Mouse (Mus musculus) ES-E14 (cell line): ENCODE measurements around the gene Tbc1d2b.

ENCODE experiments used
- CHD2 ChIP-seq: IDR thresholded peaks from 2 replicates; pipeline ENCODE4 v1.6.1; 2014; ENCODE audit warnings: mild to moderate bottlenecking, low read depth, low read length, inconsistent platforms
- HCFC1 ChIP-seq: IDR thresholded peaks from 2 replicates; pipeline ENCODE4 v1.6.1; 2012; ENCODE audit warnings: low read length, inconsistent platforms, borderline replicate concordance; ENCODE audit not compliant: insufficient read depth
- MAFK ChIP-seq: IDR thresholded peaks from 2 replicates; pipeline ENCODE4 v1.6.1; 2014; ENCODE audit warnings: mild to moderate bottlenecking, low read depth, low read length, inconsistent platforms; ENCODE audit not compliant: insufficient read depth
- ZC3H11A ChIP-seq: IDR thresholded peaks from 2 replicates; pipeline ENCODE4 v1.6.1; 2012; ENCODE audit warnings: low read depth, mild to moderate bottlenecking, inconsistent platforms, low read length, borderline replicate concordance
- ZNF384 ChIP-seq: IDR thresholded peaks from 2 replicates; pipeline ENCODE4 v1.6.1; 2012; ENCODE audit warnings: low read depth, low read length, inconsistent platforms

GRCm38 (mm10) chr9:90275906-90276305, 5.3 kb upstream of the Tbc1d2b start:
- TF ChIP-seq MAFK = no peak
- TF ChIP-seq CHD2 = no peak
- TF ChIP-seq ZNF384 = no peak
- TF ChIP-seq HCFC1 = no peak
- TF ChIP-seq ZC3H11A = no peak
